Mouse (Mus musculus) activated CD4-positive, CD25-positive, alpha-beta regulatory T cell, adult 4 months (primary cell): ENCODE measurements around the gene Luzp1. TPM values are rescaled to one million over a fixed set of nuclear protein-coding genes. Genes with fewer than 3 reads are reported as not detected.

ENCODE experiments used
- ATAC-seq: one replicate; pipeline ENCODE4 v1.8.0; 2017
- polyA plus RNA-seq, 2 experiments: library from polyadenylated mRNA; unstranded; fragments of 100-300 nt; shearing (Covaris generic); gene quantifications; one replicate each; pipeline ENCODE4 v1.2.1; 2017

Luzp1 gene
- polyA plus RNA-seq, 2 experiments from 2014 or later = 4.7 to 7.4 TPM

DNA sequence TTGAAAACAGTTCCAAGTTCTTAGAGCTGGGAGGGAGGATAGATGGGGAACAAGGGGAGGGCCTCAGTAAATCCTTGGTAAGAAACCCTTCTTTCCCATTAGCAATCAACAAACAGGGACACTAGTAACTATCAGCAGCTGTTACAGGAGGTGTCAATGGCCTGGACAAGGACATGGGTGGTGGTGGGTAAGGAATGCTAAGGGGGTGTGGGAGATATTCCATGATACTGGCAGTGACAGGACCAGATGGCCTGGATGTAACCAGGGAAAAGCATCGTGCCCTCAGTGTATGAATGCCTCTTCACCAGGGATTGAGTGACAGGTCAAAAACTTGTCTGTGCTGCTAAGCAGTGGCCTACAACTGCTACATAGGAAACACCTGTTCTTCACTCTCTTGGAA is 83.5 kb downstream of the Luzp1 start:
- no peak for ATAC-seq

DNA sequence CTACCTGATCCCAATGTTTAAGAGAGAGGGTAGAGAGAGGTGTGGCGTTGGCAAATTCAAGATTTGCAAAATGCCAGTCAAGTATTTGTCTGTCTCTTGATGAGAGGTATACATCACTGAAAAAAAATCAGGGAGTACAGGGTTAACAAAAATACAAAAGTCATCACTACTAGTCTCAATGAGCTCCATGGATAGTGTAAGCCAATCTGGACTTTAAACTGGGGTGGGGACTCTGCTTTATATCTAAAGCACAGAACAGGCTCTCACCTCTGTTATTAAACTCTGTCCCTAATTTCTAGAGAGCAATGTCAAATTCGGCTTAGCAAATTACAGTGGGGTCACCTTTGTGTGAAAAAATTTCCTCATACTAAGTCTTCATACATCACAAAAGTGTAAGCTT is 88.1 kb downstream of the Luzp1 start:
- ATAC-seq = no peak

DNA sequence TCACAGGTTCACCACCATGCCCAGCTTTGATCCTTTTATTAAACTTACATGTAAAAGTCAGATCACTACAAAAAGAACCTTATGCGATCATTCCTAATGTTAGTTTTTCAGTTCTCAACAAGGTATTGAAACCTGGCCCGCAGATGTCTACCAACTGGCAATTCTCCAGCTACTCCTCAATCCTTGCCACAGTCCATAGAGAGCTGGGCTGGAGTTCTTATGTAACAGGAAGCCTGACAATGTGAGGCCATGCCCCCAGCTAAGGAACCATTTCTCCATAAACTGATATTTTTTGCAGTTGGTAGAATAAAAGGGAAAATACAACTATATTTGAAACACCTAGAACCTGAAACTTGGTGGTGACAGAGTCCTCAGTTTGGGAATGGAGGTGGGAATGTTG is 90.1 kb downstream of the Luzp1 start:
- ATAC-seq = no peak

DNA sequence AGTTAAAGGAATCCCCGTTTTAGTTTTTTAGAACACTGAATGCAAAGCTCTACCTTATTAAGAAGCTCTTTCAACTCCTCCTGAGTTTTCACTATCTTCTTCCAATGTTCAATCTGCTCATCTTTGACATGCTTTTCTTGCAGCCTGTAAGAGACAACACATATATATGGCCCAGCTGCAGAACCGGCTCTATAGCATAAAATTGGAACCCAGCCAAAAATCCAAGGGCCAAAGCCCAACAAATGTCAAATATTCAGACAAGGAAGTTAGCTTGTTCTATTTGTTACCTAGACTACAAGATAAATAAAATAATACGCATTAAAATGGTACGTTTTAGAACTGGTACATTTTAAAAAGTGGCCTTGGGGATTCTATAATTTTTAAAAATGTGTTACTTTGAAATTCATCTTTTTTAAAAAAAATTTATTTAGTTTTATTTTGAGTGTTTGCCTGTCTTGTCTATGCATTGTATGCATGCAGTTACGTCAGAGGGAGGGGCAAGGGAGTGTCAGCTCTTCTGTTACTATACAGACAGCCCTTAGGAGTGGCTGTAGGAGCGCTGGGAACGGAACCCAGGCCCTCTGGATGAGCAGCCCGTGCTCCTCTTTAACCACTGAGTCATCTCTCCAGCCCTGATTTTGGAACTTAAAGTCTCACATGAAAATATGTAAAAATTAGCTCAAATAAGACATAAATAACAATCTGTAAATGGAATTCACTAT is 90.9 kb downstream of the Luzp1 start:
- ATAC-seq = no peak

DNA sequence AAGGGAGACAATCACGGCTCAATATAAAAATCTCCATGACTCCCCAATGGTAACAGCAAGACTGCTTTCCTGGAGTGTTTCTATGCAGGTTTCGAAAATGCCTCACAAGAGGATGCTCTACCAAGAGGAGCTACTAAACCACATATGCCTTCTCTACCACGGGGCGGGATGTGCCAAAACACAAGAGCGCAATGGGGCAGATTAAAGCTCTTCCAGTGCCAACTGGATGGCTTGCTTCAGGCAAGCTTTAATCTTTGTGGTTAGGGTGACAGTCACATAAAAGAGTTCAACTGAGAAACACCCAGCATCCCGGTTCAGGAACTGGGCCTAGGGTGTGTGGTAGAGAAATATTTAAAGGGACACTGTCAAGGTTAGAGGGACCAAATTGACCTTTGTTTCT is 93.2 kb downstream of the Luzp1 start:
- no peak for ATAC-seq

DNA sequence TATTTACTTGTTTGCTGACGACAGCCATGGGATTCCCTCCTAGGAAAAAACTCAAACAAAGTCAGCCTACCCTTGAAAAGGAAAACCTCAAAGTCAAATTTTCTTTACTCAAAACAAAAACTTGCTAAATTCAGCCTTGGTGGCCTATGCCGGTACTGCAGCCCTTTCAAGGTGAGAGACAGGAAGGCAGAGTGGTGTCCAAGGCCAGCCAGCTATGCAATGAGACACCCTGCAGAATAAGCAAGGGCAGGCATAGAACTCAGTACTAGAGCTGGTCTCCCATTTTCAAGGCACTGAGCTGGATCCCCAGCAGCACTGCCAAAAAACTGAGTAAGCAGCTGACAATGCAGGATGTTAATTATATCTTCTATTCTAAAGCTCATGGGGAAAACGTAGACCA is 99.1 kb downstream of the Luzp1 start:
- no peak for ATAC-seq

DNA sequence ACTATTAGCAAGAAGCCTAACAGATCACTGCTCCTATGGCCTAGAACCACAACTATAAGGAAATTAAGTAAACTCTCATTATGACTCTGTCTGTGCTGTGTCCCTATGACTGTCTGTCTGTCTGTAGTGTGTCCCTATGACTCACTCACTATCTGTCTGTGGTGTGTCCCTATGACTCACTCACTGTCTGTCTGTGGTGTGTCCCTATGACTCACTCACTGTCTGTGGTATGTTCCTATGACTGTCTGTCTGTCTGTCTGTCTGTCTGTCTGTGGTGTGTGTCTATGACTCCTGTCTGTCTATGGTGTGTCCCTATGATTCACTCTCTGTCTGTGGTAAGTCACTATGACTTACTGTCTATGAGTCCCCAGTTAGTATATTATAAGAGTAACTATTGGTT is 100.4 kb downstream of the Luzp1 start:
- peak; percentile 77 for ATAC-seq

DNA sequence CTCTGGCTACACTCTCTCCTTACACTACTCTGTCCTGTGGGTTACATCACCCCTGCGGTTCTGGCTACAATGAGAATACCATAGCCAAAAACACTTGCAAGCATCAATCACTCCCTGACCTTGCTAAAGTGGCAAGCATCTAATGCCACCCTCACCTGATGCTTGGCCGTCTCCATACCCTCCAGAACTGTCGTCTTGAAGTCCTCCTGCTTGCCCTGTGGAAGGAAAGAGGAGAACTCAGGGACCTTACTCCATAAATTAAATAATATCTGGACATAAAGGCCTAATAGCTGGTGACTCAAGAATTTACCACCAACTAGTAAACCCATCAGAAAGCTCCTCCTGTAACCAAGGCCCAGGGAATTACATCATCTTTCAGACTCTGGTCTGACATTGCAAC is 112.3 kb downstream of the Luzp1 start:
- ATAC-seq = no peak

DNA sequence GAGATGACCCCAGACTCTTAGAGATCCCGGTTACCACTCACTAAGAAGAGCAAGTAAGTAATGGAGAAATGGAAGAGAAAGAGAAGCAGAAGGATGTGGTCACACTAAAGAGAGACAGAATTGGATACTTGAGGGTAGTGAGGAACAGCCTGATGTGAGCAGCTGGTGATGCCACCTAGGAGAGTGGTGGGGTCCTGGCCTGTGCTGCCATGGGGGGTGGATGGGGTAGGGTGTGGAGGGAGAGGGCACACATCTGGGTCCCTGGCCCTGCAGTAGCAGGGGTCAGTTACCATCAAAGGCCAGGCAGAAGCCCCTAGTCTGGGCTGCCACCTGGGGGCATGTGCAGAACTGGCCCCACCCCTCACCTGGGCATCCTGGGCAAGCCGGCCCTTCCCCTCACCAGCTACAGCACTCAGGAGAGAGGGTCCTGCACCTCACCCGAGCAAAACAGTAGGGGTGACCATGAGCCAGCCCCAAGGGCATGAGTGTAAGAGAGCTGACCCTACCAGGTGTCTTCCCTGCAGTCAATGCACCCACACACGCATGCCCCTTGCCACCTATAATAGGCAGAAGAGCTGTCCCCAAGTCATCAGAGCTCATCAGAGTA is 117.8 kb downstream of the Luzp1 start:
- ATAC-seq = no peak

DNA sequence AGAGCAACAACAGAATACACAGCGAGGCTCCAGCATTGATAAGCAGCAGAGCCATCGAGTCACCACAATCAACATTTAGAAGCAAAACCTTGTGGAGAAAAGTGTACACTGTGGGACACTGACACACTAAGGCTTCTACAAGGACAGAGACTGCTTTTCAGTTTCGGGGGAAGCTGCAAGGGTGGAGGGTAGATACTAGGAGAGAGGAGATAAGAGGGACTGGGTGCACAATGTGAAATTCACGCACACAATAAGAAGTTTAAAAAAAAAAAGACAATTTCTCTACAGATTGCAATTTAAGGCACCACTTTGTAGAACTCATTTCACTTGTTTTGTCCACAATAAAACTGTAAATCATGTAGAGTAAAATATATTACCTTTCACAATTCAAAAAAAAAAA is 118.4 kb downstream of the Luzp1 start:
- ATAC-seq = no peak

DNA sequence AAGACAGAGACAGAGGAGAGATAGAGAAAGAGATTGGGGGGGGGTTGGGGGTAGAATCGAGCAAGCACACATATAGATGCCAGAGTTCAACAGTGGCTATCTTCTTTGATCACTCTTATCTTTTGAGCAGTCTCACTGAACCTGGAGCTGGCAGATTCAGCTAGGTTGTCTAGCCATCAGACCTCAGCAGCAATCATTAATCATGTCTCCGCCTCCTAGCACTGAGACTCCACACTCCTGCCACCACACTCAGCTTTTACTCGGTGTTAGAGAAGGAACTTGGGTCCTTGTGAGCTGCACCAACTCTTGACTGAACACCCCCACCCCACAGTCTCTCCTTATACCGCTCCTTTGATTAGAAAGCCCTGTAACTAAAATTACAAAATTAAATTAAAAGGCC is 122.5 kb downstream of the Luzp1 start:
- ATAC-seq = no peak

DNA sequence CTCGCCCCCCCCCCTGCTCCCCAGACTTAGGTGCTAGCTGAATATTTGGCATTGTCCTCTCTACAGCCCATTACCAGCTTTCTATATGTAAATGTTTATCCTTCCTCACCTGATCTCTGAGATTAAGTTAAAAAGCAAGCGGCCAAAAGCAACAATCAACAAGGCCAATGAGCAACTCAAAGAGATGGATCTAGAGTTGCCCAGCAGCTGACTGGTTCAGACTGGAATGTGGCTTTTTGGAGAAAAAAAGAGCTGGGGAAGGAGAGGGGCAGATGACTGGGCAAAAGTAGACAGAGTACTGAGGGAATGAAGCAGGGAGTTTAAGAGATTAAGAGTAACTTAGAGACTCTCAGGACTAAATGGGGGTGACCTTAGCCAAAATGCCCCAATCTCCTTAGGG is 124.4 kb downstream of the Luzp1 start:
- ATAC-seq = no peak

DNA sequence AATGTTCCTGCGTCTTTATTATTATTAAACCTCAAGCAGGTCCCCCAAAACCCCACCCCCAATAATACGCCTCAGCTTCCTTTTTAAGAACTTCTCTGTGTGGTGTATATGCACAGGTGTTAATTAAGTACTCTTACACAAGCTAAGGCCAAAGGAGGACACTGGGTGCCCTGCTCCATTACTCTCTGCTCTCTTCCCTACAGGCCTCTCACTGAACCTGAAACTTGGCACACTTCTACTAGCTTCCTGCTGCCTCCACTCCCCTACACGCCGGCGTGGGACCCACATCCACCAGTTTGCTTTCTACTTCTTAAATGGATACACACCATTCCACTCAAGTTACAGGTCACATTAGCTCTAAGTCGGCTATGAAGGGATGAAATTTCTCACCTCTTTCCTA is 125.7 kb downstream of the Luzp1 start:
- no peak for ATAC-seq

DNA sequence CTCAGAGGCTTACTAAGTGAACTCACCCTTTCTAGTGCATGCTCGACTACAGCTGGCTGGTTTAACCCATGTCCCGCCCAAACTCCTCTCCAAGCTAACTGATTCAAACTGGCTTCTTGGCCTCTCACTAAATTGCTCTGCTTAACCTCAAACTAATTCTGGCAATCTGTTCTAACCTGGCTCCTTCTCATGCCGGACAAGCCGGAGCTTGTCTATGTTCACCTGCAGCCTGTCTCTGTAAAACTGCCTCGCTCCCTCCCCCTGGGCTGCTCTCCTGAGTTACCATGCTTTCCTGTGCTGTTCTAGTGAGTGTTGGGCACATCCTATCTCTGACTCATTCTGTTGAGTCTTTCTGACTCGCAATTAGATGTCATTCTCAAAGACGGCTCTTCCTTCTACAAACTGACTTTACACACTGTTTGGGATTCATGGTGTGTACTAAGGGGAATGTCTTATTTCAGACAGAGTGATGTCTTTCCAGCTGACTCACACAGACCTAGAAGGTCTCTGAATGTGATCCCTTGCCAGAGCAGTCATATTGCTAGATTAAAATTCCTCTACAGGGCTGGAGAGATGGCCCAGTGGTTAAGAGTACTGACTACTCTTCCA is 128.8 kb downstream of the Luzp1 start:
- no peak for ATAC-seq

DNA sequence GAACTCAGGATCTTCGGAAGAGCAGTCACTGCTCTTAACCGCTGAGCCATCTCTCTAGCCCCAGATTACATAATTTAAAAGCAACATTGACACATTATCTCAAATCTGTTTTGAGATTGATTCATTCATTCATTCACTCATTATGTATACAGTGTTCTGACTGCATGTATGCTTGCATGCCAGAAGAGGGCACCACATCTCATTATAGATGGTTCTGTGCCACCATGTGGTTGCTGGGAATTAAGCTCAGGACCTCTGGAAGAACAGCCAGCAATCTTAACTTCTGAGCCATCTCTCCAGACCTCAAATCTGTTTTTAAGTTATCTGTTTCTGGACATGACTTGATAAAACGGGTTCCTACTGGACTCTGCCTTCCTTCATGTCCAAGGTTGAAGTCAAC is 130.3 kb downstream of the Luzp1 start:
- ATAC-seq = no peak

DNA sequence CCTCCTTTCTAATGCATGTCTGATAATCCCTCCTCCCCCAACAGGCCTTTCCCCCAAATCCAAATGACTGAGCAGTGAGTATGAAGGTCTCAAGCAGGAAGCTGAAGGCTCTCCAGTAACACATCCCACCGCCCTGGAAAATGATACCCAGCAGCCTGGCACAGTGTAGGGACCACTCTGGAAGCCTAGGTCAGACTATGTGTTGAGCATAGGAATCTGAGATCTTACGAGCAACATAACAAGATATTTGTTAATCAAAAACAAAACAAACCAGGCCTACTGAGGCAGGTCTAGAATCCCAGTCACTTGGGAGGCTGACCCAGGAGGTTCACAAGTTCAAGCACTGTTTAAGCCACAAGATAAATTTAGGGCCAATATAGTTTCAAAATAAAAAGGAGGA is 131.0 kb downstream of the Luzp1 start:
- ATAC-seq = no peak

DNA sequence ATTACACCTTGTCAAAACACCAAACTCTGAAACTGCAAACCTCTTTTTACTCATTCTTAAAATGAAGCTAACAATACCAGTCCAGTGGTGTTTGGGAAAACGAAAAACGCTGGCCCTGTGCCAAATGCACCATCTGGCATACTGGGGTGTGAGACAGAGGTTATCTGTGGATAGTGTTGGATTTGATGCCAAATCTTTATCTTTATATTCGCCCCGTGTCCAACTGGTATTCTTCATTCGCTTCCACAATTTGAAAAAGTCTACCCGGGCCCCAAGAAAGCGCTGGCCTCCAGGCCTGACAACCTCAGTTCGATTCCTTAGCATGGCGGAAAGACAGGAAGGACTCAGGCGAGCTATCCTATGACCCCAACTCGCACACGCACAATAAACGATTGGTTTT is 131.9 kb downstream of the Luzp1 start:
- ATAC-seq = no peak

DNA sequence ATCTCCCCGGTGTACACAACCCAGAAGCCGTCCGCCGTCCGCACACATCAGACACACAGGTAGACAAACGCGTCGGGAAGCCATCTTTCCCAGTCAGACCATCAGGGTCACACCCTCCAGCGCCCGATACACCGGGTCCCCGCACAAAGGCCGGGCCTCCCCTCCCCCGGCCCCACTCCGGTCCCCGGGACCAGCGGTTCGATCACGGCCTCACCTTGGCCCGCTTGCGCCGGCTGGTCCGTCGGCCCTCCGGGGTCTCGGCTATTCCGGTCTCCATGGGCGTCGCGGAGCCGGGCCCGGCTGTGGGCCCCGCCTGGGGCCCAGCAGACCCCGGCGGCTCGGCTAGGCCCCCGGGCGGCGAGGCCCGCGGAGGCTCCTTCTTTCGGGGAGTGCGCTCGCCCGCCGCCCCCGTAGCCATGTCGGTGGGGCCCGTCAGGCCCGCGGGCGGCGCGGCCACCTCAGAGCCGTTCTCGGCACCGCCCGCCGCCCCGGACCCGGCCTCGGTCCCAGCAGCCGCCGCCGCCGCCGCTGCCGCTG is 132.5 kb downstream of the Luzp1 start:
- peak; percentile 40 for ATAC-seq

DNA sequence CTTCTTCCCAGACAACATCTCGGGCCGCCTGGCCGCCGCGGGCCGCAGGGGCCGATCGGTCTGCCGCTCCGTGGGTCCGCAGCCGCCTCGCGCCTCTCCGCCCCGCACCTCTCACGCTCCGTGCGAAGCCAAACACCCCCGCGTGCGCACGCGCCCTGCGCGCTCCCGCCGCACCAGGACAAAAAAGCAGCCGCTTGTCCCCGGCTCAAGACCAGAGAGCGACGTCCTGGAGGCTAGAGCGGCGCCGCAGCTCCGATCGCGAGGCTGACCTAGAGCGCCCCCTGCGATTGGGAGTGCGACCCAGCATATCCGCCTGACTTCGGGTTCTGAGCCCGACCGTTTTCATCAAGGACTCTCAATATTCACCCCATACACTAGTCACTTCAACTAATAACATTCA is 133.0 kb downstream of the Luzp1 start, which contains the start of gene Kdm1a:
Gene Kdm1a, minus strand, starts transcription at position 156 of the 400 bp plus-strand sequence.
- peak; percentile 82 for ATAC-seq

Other genes with a start within 250 kb of the Luzp1 start
- gene Tcea3, start 222.0 kb upstream of the Luzp1 start, polyA plus RNA-seq = under 1 TPM in 1 of 2 experiments, not detected in 1; 0.58 TPM
- 1 to 10 TPM; 9.4 to 9.5 TPM for gene Zfp46, start 185.1 kb upstream of the Luzp1 start, polyA plus RNA-seq
- 10 to 100 TPM; 80.8 to 97.7 TPM for gene Hnrnpr, start 158.8 kb upstream of the Luzp1 start, polyA plus RNA-seq
- gene Htr1d, start 46.2 kb upstream of the Luzp1 start, polyA plus RNA-seq = under 1 TPM in 1 of 2 experiments, not detected in 1; 0.37 TPM
- not detected for gene 6030445D17Rik, start 7.5 kb upstream of the Luzp1 start, polyA plus RNA-seq
- 10 to 100 TPM; 17.1 to 19.4 TPM for gene Kdm1a, start 133.0 kb downstream of the Luzp1 start, polyA plus RNA-seq
- not detected for gene Tex46, start 140.7 kb downstream of the Luzp1 start, polyA plus RNA-seq
- not detected for gene Lactbl1, start 152.9 kb downstream of the Luzp1 start, polyA plus RNA-seq